Mouse (Mus musculus) monocyte, adult 5-6 weeks (primary cell): ENCODE measurements around the gene Rhox10. TPM values are rescaled to one million over a fixed set of nuclear protein-coding genes. Genes with fewer than 3 reads are reported as not detected.
"Not testable (repeated sequence)": the region's sequence is repeated elsewhere in the genome, so short reads cannot be mapped to it uniquely, and the experiment has no call there.

ENCODE experiments used
- ATAC-seq: fragments of 153-309, 156-312 bp; replicated peaks from 2 replicates; pipeline ENCODE4 v1.8.0; 2017; ENCODE audit warnings: mild to moderate bottlenecking; ENCODE audit not compliant: low TSS enrichment, insufficient number of reproducible peaks, severe bottlenecking, poor library complexity, low FRiP score
- total RNA-seq: library from RNA; stranded (forward); fragments of 200-1000, 200-491, 200-594 nt; gene quantifications from 3 replicates; pipeline ENCODE4 v1.2.3, GENCODE M21; 2017

The Rhox10 gene
- not detected in 3 replicates for total RNA-seq

GRCm38 (mm10) chrX:38066175-38066574 lies at the start of gene Rhox10:
Gene Rhox10 (plus strand): TSS chrX:38066475.
- ATAC-seq, result no peak

- not testable (repeated sequence) for ATAC-seq
Observed at GRCm38 (mm10) chrX:38018597-38018996, 47.7 kb upstream of the Rhox10 start, which contains the start of gene Btg1-ps1. Gene Btg1-ps1 (minus strand): TSS chrX:38018815.

- ATAC-seq, result no peak
Observed at GRCm38 (mm10) chrX:38033841-38034240, 32.4 kb upstream of the Rhox10 start.

GRCm38 (mm10) chrX:38039666-38040065 lies 26.6 kb upstream of the Rhox10 start:
- no peak for ATAC-seq

GRCm38 (mm10) chrX:38043014-38043413 lies 23.3 kb upstream of the Rhox10 start, which contains the start of gene Btg1-ps2:
Gene Btg1-ps2 (minus strand): TSS chrX:38043114.
- not testable (repeated sequence) for ATAC-seq

- ATAC-seq, result no peak
Observed at GRCm38 (mm10) chrX:38061544-38061943, 4.7 kb upstream of the Rhox10 start.

GRCm38 (mm10) chrX:38084226-38084625 lies 18.0 kb downstream of the Rhox10 start:
- no peak for ATAC-seq

GRCm38 (mm10) chrX:38085041-38085440 lies 18.8 kb downstream of the Rhox10 start, which contains the start of gene Rhox11:
Gene Rhox11 (minus strand): TSS chrX:38085141.
- ATAC-seq, result no peak

GRCm38 (mm10) chrX:38110807-38111206 lies 44.5 kb downstream of the Rhox10 start, which contains the start of gene Rhox12:
Gene Rhox12 (minus strand): TSS chrX:38110907.
- ATAC-seq, result no peak

GRCm38 (mm10) chrX:38120982-38121381 lies 54.7 kb downstream of the Rhox10 start, which contains the start of gene Rhox13:
Gene Rhox13 (plus strand): TSS chrX:38121219.
- ATAC-seq, result no peak

Other genes with a start within 250 kb of the Rhox10 start
- gene Rhox6, start 239.6 kb upstream of the Rhox10 start, total RNA-seq, result not detected in 3 replicates
- gene Rhox7a, start 234.8 kb upstream of the Rhox10 start, total RNA-seq, result not detected in 3 replicates
- gene Rhox8, start 187.5 kb upstream of the Rhox10 start, total RNA-seq, result not detected in 3 replicates
- gene Rhox7b, start 169.2 kb upstream of the Rhox10 start, total RNA-seq, result not detected in 3 replicates
- gene Rhox9, start 164.7 kb upstream of the Rhox10 start, total RNA-seq, result not detected in 3 replicates
- gene Btg1-ps1, start 47.7 kb upstream of the Rhox10 start, total RNA-seq, result not detected in 3 replicates
- gene Btg1-ps2, start 23.4 kb upstream of the Rhox10 start, total RNA-seq, result not detected in 3 replicates
- gene Rhox11, start 18.7 kb downstream of the Rhox10 start, total RNA-seq, result not detected in 3 replicates
- not detected in 3 replicates for gene Rhox12, start 44.4 kb downstream of the Rhox10 start, total RNA-seq
- gene Rhox13, start 54.7 kb downstream of the Rhox10 start, total RNA-seq, result not detected in 3 replicates
- gene Zbtb33, start 123.3 kb downstream of the Rhox10 start, total RNA-seq, result 23.9 to 32.8 TPM (median 25.2 TPM) in 3 replicates
- not detected in 3 replicates for gene Tmem255a, start 186.0 kb downstream of the Rhox10 start, total RNA-seq
- gene Atp1b4, start 249.7 kb downstream of the Rhox10 start, total RNA-seq, result not detected in 3 replicates